Mouse (Mus musculus): ENCODE measurements around the gene Otog. TPM values are rescaled to one million over a fixed set of nuclear protein-coding genes. Genes with fewer than 3 reads are reported as not detected.

Gene Otog
- polyA plus RNA-seq, 1 experiment from 2014 or later, result not detected

- no peaks in the 10 kb centered on the region for H3K36me3 ChIP-seq (replicated peaks)
- no peak for ATAC-seq (replicated peaks)
- no peaks in the 10 kb centered on the region for H3K4me1 ChIP-seq
- H3K27ac ChIP-seq, result no peak overlapping the region
- WGBS, result 88% methylated on average over 12 of the region's 12 CpGs
- H3K4me3 ChIP-seq, result no peak overlapping the region
- H3K9ac ChIP-seq, result no peak overlapping the region
- H3K9me3 ChIP-seq, result no peaks in the 10 kb centered on the region
- H3K4me2 ChIP-seq, result no peak overlapping the region
- no peaks in the 10 kb centered on the region for H3K27me3 ChIP-seq (replicated peaks)
Measured at GRCm38 (mm10) chr7:46285161-46285839, 44.5 kb downstream of the Otog start.

GRCm38 (mm10) chr7:46286391-46286790 lies 45.6 kb downstream of the Otog start:
- Histone ChIP-seq H3K27ac (no peak overlapping the region), H3K9ac (no peak overlapping the region), H3K36me3 (replicated peaks) (no peaks in the 10 kb centered on the region), H3K4me1 (no peaks in the 10 kb centered on the region), H3K4me3 (no peak overlapping the region), H3K4me2 (no peak overlapping the region), H3K27me3 (replicated peaks) (no peaks in the 10 kb centered on the region), H3K9me3 (no peaks in the 10 kb centered on the region)
- WGBS, result 95% methylated on average over 4 of the region's 4 CpGs
- ATAC-seq (replicated peaks), result no peak

- Histone ChIP-seq H3K4me1 (no peaks in the 10 kb centered on the region), H3K9ac (no peak overlapping the region), H3K27me3 (replicated peaks) (no peaks in the 10 kb centered on the region), H3K9me3 (no peaks in the 10 kb centered on the region), H3K27ac (no peak overlapping the region), H3K36me3 (replicated peaks) (no peaks in the 10 kb centered on the region), H3K4me3 (no peak overlapping the region), H3K4me2 (no peak overlapping the region)
- WGBS, result 26% methylated on average over 8 of the region's 8 CpGs
- no peak for ATAC-seq (replicated peaks)
Measured at GRCm38 (mm10) chr7:46287051-46287450, 46.3 kb downstream of the Otog start.

GRCm38 (mm10) chr7:46296330-46296729 lies 55.5 kb downstream of the Otog start:
- ATAC-seq (replicated peaks), result no peak

GRCm38 (mm10) chr7:46301031-46301632 lies 60.3 kb downstream of the Otog start:
- Histone ChIP-seq H3K27ac (no peak overlapping the region), H3K36me3 (replicated peaks) (no peaks in the 10 kb centered on the region), H3K9me3 (no peaks in the 10 kb centered on the region), H3K9ac (no peak overlapping the region), H3K4me1 (no peaks in the 10 kb centered on the region), H3K4me3 (no peak overlapping the region), H3K4me2 (no peak overlapping the region), H3K27me3 (replicated peaks) (no peaks in the 10 kb centered on the region)
- WGBS, result 83% methylated on average over 12 of the region's 12 CpGs
- ATAC-seq (replicated peaks), result no peak

More at GRCm38 (mm10) chr7:46296330-46296729, 55.5 kb downstream of the Otog start:
- no peaks in the 10 kb centered on the region for H3K36me3 ChIP-seq (replicated peaks)
- WGBS, result 22% methylated on average over 6 of the region's 6 CpGs
- no peaks in the 10 kb centered on the region for H3K4me1 ChIP-seq
- no peaks in the 10 kb centered on the region for H3K9me3 ChIP-seq
- no peak overlapping the region for H3K9ac ChIP-seq
- no peak overlapping the region for H3K4me2 ChIP-seq
- no peak overlapping the region for H3K27ac ChIP-seq
- no peaks in the 10 kb centered on the region for H3K27me3 ChIP-seq (replicated peaks)
- no peak overlapping the region for H3K4me3 ChIP-seq

GRCm38 (mm10) chr7:46313486-46313885 lies 72.7 kb downstream of the Otog start:
- ATAC-seq (replicated peaks), result no peak
- Histone ChIP-seq H3K4me1 (no peaks in the 10 kb centered on the region), H3K4me3 (no peak overlapping the region), H3K27me3 (replicated peaks) (no peaks in the 10 kb centered on the region), H3K9me3 (no peaks in the 10 kb centered on the region), H3K36me3 (replicated peaks) (no peaks in the 10 kb centered on the region), H3K27ac (no peak overlapping the region), H3K4me2 (no peak overlapping the region), H3K9ac (no peak overlapping the region)
- WGBS, result 27% methylated on average over 6 of the region's 6 CpGs

- ATAC-seq (replicated peaks), result 0 out of 2 replicates have a peak, but pooled peaks have one; percentile 39
- Histone ChIP-seq H3K27me3 (replicated peaks) (no peaks in the 10 kb centered on the region), H3K36me3 (replicated peaks) (no peaks in the 10 kb centered on the region), H3K4me1 (no peaks in the 10 kb centered on the region), H3K4me2 (no peak overlapping the region), H3K9me3 (no peaks in the 10 kb centered on the region), H3K4me3 (no peak overlapping the region), H3K27ac (no peak overlapping the region), H3K9ac (no peak overlapping the region)
- WGBS, result 29% methylated on average over 6 of the region's 6 CpGs
Measured at GRCm38 (mm10) chr7:46314220-46315009, 73.6 kb downstream of the Otog start.

GRCm38 (mm10) chr7:46315692-46316091 lies 74.9 kb downstream of the Otog start:
- no peak overlapping the region for H3K27ac ChIP-seq
- no peak for ATAC-seq (replicated peaks)
- H3K4me2 ChIP-seq, result no peak overlapping the region
- no peaks in the 10 kb centered on the region for H3K9me3 ChIP-seq
- H3K4me3 ChIP-seq, result no peak overlapping the region
- no peaks in the 10 kb centered on the region for H3K36me3 ChIP-seq (replicated peaks)
- no peaks in the 10 kb centered on the region for H3K27me3 ChIP-seq (replicated peaks)
- WGBS, result 71% methylated on average over 4 of the region's 4 CpGs
- no peaks in the 10 kb centered on the region for H3K4me1 ChIP-seq
- H3K9ac ChIP-seq, result no peak overlapping the region

GRCm38 (mm10) chr7:46316948-46317347 lies 76.2 kb downstream of the Otog start:
- Histone ChIP-seq H3K9ac (no peak overlapping the region), H3K4me1 (no peaks in the 10 kb centered on the region), H3K4me2 (no peak overlapping the region), H3K9me3 (no peaks in the 10 kb centered on the region), H3K27ac (no peak overlapping the region), H3K27me3 (replicated peaks) (no peaks in the 10 kb centered on the region), H3K4me3 (no peak overlapping the region), H3K36me3 (replicated peaks) (no peaks in the 10 kb centered on the region)
- ATAC-seq (replicated peaks), result no peak
- 15% methylated on average over 7 of the region's 7 CpGs for WGBS

- H3K27ac ChIP-seq, result no peak overlapping the region
- no peak for ATAC-seq (replicated peaks)
- H3K4me1 ChIP-seq, result no peaks in the 10 kb centered on the region
- H3K9ac ChIP-seq, result no peak overlapping the region
- no peak overlapping the region for H3K4me2 ChIP-seq
- no peak overlapping the region for H3K4me3 ChIP-seq
- no peaks in the 10 kb centered on the region for H3K36me3 ChIP-seq (replicated peaks)
- H3K27me3 ChIP-seq (replicated peaks), result no peaks in the 10 kb centered on the region
- 85% methylated on average over 3 of the region's 3 CpGs for WGBS
- no peaks in the 10 kb centered on the region for H3K9me3 ChIP-seq
Measured at GRCm38 (mm10) chr7:46321242-46321641, 80.5 kb downstream of the Otog start.

- Histone ChIP-seq H3K4me1 (no peaks in the 10 kb centered on the region), H3K27ac (no peak overlapping the region), H3K36me3 (replicated peaks) (no peaks in the 10 kb centered on the region), H3K27me3 (replicated peaks) (no peaks in the 10 kb centered on the region), H3K4me3 (no peak overlapping the region), H3K9me3 (no peaks in the 10 kb centered on the region), H3K9ac (no peak overlapping the region), H3K4me2 (no peak overlapping the region)
- WGBS, result 75% methylated on average over 4 of the region's 4 CpGs
- ATAC-seq (replicated peaks), result no peak
Measured at GRCm38 (mm10) chr7:46327896-46328295, 87.1 kb downstream of the Otog start.

GRCm38 (mm10) chr7:46337397-46337796 lies 96.6 kb downstream of the Otog start:
- 92% methylated on average over 9 of the region's 9 CpGs for WGBS
- ATAC-seq (replicated peaks), result no peak

More at GRCm38 (mm10) chr7:46337397-46337796, 96.6 kb downstream of the Otog start:
- H3K36me3 ChIP-seq (replicated peaks), result no peaks in the 10 kb centered on the region
- no peaks in the 10 kb centered on the region for H3K4me1 ChIP-seq
- no peak overlapping the region for H3K9ac ChIP-seq
- no peaks in the 10 kb centered on the region for H3K27me3 ChIP-seq (replicated peaks)
- H3K9me3 ChIP-seq, result no peaks in the 10 kb centered on the region
- no peak overlapping the region for H3K4me2 ChIP-seq
- no peak overlapping the region for H3K4me3 ChIP-seq
- no peak overlapping the region for H3K27ac ChIP-seq
